Mouse (Mus musculus) kidney, adult 2 months (tissue): ENCODE data around the gene Ilf2.

ENCODE experiments used
- CTCF ChIP-seq: fragments of 200-500 bp; conservative IDR thresholded peaks from 2 replicates; pipeline ENCODE4 v1.5.1; 2011; ENCODE audit warnings: low read depth, mild to moderate bottlenecking, control low read depth, low read length, moderate library complexity, mixed read lengths; ENCODE audit not compliant: insufficient read depth, insufficient read length
- POLR2A ChIP-seq: fragments of 200-500 bp; IDR thresholded peaks from one replicate; pipeline ENCODE4 v1.6.1; 2011; ENCODE audit warnings: low read depth, low read length, control low read depth

GRCm38 (mm10) chr3:90459727-90460126 lies 16.2 kb upstream of the Ilf2 start:
- TF ChIP-seq POLR2A = no peak
- no peak for TF ChIP-seq CTCF
